Mouse (Mus musculus) adrenal gland, postnatal 4 days (tissue): Measurements from ENCODE around the gene Ogt. TPM values are rescaled to one million over a fixed set of nuclear protein-coding genes. Genes with fewer than 3 reads are reported as not detected.

Experiments used
- DNase-seq, 2 experiments: peaks; one replicate each; pipeline ENCODE4 v3.0.0; 2021 to 2022; ENCODE audit warnings: low spot score in 2 of 2, mixed read lengths in 2 of 2
- long read RNA-seq, 2 experiments: library from polyadenylated mRNA; stranded (forward); transcript quantifications; one replicate each; pipeline ENCODE4 v2.0.0; 2021
- total RNA-seq, 2 experiments: library from RNA; stranded (reverse); gene quantifications; 2 replicates each; pipeline ENCODE4 v1.2.3; 2021

The Ogt gene
- total RNA-seq: 100 to 1,000 TPM; 250 to 275 TPM
- long read RNA-seq, experiment 1, full-length matches to known transcripts: 1 of 7 reads
- long read RNA-seq, experiment 1, partial matches to known transcripts: 4 of 7 reads
- long read RNA-seq, experiment 1, other reads (novel, unspliced or antisense): 2 of 7 reads
- long read RNA-seq, experiment 2, full-length matches to known transcripts: 5 of 18 reads
- long read RNA-seq, experiment 2, partial matches to known transcripts: 7 of 18 reads
- long read RNA-seq, experiment 2, other reads (novel, unspliced or antisense): 6 of 18 reads

DNA sequence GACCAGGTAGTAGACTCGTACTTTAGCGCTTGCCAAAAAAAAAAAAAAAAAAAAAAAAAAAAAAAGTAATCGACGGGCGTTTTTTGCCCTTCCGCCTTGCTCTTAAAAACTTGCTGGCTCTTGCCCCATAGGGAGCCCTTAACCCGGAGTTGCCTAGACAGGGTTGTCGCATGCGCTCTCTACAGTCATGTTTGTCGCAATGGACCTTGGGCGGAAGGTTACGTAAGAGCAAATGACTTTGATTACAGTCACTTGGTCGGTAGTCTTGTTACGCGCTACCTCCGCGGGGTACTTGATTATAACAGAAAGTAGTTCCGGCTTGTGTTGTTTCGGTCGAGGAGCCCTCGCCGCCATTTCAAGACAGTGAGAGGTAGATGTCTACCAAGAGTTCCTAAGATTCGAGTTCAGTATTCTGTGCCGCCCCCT is at the start of gene Ogt:
Gene Ogt, plus strand, starts transcription at position 320 of the 426 bp plus-strand sequence.
- peak; percentile 45 to 74 for DNase-seq

DNA sequence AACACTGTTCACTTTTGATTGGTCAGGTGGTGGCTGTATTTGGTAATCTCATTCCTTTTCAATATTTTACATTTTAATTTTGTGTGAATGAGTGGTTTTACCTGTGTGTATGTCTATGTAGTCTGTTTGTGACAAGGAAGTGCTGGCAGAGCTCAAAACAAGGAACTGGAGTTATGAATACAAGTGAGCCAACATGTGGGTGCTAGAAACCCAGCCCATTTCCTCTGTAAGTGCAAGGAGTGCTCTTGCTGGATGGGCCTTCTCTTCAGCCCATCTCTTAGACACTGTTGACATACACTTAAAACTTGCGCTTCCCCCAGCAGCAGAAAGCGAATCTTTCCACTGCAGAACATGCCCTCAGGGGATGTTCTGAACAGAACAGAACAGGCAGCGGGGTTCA is 23.7 kb upstream of the Ogt start:
- no peak for DNase-seq

DNA sequence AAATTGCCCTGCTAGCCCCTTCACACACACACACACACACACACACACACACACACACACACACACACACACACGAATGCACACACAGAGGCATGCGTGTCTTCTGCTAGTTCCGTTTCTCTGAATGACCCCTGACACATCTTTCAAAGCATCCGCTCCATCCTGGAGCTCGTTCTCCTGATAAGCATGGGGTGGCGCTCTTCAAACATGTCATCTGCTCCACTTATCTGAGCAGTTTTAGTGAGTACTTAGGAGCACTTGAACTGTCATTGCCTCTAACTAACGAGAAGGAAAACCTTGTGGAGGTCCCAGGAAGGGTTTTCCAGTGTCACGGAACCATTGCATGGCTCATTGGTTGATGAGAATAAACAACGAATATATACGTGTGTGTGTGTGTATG is 22.0 kb upstream of the Ogt start:
- DNase-seq: no peak

DNA sequence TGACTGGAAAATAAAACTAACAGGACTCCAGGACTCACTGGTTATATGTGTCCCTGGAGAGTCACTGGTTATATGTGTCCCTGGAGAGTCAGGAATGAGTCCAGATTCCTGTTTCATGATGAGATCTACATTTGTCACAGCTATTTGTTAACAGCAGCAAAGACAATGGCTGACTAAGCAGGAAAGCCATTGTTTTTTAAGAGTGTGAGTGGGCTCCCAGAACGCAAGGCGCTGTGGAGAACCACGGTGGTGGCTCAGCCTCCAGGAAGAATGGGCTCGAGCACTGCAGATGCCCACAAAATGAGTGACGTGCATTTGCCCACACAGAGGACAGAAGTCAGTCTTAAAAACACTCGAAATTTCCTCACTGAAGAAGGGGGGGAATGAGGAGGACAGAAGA is 19.5 kb upstream of the Ogt start:
- DNase-seq: no peak

DNA sequence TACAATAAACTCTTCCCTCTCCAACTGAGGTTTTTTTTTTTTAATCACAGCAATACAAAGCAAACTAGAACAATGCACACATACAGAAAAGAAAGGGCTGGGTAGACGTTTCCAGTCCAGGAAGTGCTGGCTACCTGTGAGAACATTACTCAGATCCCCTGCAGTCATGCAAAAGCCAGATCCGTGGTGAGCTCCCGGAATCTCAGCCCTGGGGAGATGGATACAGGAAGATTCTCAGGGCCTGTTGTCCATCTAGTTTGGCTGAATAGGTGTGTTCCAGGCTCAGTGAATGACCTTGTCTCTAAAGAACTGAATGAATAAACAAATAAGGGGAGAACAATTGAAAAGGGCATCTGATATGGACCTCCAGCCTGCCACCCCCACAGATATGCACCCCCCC is 17.3 kb upstream of the Ogt start:
- no peak for DNase-seq

DNA sequence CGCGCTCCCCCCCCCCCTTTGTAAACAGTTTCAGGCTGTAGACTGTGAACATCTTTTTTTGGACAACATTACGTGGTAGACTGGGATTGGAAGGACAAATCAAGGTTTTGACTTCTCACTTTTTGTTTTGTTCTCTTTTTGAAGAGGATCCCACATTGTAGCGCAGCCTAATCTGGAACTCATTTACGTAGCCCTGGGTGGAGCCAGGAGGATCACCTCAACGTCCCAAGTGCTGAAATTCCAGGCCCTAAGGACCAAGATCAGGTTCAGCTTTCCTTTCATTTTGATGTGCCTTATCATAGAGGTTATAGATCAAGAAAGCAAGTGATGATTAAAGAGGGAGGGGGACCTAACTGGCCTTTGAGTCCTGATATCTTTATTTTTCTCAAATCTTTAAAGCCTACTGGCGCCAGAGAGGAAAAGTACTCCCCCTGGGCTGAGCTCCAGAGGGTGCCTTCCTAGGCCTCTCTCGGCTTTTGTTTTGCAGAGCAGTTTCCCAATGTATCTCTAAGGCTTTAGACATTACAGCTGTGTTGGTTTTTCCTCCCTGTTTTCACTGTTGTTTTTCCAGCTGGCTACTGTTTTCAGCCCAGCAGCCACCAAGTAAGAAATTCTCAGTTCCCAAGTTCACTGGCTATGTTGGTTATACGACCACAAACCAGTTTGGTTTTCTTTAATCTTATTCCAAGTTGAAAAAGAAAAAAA is 2.9 kb upstream of the Ogt start:
- DNase-seq: no peak

DNA sequence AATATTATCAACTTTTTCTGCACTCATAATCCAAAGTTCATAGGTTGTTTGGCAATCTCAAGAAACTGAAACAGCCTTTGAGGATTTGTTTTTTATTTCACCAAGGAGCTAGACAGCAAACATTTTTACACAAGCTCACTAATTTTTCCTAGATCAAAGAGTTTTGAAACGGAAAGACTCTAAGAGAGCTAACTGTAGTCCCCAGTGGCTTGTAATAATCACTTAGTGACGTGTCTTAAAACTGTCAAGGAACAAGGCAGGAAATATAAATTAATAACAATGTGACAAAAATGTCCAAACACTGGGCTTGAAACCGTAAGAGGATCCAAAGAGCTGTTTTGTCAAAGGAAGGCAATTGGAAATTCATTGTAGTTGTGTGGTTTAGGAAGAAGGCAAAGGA is 1.0 kb upstream of the Ogt start:
- no peak for DNase-seq

DNA sequence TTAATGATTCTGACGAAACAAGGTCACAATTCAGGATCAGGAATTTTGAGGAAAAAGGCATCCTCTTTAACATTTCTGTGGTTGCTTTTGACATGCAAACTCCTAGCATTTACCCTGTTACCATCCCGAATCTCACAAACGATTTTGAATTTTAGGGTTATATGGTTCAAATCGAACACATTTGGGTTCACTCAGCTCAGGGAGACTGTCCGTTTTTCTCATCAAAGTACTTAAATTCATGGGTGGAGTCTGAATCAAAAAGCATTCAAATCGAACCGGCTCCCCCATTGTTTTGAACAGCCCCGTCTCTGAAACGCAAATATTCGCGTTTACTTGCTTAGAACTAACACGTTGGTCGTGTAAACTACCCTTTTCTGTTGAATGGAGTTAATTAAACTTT is 554 bp upstream of the Ogt start:
- DNase-seq: no peak

DNA sequence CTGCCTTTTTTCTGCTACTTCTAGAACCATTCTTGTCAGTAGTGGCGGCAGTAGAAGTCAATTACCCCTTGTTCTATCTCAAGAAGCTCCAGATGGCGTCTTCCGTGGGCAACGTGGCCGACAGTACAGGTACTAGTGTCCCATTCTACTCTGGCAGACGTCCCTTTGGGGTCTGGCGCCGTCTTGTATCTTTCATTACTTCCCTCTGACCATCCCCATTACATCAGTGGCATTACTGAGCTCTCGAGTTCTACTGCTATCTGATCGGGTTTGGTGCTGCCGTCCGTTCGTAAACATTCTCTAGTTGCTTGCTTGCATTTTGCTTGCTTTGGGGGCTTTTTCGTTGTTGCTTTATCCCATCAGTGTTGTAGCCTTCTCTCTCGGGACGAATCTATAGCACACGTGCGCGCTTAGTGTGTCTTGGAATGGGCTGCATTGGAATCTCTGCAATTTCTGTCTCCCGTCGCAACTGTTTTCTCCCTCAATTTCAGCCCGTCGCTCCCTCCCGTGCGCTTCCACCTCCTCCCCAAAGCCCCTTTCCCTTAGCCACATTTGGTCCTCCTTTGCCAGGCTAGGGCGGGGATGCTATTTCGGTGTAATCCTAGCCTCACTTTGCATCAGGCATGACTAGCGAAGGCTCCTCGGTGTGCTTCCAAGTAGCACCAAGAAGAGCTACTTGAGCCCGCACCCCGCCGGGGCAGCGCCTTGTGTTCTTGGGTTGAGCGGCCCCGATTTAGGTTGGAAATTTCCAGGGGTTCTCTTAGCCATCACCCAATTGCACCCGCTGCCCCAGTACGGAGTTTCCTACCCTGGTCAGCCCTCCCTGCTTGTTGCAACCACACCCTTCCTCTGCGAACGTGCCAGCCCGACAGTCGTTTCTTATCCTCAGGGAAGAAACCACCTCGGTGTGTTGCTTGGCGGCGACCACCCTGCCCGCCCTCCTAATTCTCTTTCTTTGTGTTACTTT is 617 bp downstream of the Ogt start:
- peak in 1 of 2 experiments; percentile 4 for DNase-seq

DNA sequence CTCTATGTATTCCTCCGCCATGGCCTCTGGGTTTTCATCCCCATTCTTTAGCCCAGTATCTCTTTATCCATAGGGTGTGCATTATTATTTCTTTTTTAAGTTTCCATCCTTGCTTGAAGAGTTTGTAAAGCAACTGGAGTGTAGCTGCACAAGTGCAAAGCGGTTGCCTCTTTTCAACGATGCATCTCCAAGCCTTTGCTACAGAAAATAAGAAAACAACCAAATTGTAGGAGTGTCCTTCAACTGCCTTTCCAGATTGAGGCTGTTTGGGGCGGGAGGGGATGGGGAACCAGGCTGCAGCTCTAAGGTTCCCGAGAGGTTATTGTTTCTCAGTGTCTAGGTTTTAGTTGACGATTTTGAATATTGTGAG is 1.3 kb downstream of the Ogt start:
- no peak for DNase-seq

DNA sequence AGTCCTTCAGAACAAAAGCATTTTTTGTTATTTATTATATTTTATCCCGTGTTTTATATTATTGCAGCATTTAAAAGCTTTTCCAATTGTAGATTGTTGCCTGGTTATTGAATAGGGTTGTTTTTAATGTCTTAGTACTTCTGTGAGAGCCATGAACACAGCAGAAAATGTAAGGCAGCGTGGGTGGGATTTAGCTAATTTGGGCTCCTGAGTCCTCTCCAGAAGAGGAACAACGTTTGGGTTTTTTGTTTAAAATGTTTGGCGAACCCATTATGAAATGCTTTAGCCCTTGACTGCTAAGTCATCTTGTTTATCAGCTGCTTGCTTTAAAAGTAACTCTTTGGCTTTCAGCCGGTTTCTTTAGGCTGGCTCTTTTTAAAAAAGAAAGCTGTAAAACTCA is 2.2 kb downstream of the Ogt start:
- DNase-seq: no peak

DNA sequence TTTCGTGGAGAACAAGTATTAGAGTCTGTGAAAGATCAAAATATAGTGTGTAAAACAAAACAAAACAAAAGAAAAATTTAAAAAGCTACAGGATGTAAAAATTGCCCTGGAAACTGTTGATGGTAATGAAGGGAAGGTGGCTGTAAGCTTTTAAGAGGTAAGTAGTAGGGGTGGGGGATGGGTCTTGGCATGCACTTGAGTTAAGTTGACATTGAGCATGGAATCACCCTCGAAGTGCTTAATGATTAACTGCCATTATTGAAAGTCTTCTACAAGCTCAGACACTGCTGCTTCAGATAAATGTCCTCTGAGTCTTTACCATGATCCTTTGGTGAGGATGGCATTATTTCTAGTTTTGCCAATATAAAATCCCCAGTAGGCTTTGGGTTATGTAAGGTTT is 5.4 kb downstream of the Ogt start:
- no peak for DNase-seq

DNA sequence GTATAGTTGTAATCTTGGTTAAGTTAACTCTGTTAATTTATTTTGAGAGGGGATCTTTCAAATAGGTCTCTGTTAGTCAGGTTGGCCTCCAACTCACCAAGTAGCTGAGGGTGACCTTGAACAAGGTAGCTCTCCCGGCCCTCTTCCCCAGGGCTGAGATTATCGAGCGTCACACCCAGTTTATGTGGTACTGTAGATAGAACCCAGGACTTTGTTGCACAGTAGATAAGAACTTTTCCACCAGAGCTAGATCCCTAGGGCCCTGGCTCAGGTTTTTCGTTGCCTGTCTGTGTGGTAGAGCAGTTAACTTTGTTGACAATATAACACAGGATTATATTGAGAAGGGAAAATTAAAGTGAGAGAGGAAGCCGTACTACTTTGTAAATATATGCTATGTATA is 6.8 kb downstream of the Ogt start:
- DNase-seq: no peak

DNA sequence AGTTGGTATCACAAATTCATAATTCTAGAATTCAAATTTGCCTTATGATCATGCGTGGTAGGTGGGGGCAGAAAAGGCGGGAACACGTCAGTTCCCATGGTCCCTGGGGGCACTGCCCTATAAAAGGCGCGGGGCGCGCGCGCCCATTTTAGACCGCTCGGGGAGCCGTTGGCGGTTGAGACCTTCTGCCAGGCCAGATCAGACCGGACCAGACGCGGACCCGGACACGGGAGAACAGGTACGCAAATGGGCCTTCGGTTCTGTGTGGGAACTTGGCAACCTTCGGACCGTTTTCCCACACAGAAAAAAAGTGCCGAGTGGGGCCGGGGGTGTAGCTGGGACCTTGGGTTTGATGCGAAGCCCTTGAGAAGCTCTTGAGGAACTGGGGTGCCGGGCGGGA is 55.8 kb downstream of the Ogt start:
- no peak for DNase-seq

DNA sequence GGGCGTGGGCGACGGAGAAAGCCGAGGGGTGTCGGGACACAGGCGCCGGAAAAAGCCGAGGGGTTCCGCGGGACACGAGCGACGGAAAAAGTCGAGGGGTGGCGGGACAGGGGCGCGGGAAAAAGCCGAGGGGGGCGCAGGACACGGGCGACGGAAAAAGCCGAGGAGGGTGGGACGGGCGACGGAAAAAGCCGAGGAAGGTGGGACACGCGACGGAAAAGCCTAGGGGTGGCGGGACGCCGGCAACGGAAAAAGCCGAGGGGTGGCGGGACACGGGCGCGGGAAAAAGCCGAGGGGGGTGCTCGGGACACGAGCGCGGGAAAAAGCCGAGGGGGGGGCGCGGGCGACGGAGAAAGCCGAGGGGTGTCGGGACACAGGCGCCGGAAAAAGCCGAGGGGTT is 57.7 kb downstream of the Ogt start:
- DNase-seq: no peak

DNA sequence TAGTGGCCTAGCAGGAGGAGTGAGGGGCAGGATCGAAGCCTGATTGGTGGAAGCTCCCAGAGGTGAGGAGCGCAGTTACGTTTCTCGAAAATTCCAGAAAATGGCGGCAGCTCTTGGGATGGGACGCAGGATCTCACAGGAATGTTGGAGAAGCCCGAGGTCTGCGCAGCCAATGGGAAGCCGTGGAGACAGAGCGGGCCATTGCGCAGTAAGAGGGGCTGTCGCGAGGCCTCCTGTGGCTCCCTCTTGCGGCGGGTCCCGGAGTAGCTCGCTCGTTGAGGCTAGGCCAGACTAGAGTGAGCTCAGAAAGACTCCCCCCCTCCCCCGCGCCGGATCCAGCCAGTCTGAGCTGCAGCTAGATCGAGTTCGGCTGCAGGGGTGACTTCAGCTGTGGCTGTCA is 58.4 kb downstream of the Ogt start:
- no peak for DNase-seq

DNA sequence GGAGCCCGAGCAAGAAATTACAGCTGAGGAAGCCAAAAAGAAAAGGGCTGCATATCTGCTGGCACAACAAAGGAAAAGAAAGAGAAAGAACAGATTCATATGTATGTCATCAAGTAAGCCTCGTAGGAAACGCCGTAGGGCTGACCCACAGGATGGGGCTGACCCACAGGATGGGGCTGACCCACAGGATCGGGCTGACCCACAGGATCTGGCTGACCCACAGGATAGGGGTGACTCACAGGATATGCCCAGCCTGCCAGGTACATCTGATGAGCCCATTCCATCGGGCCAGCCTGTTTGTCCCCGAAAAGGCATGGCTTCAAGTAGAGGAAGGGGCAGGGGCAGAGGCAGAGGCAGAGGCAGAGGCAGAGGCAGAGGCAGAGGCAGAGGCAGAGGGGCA is 65.3 kb downstream of the Ogt start:
- DNase-seq: no peak

DNA sequence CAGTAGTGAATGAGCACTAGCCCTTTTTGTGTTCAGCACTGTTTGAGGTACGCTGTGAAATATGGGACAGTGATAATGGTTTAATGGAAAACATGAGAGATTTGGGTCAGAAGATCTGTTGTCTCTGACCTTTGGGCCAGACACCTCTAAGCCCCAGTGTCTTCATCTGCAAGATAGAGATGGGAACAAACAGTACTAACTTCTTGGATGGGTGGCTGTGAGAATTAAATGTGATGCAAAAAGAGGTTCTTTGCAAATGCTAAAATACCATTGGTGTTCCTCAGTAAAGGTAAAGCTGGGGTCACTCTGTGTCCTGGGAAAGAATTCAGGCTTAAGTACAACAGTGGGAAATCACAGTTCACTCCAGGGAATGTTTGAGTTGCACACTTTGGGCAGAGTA is 80.5 kb downstream of the Ogt start:
- DNase-seq: no peak

DNA sequence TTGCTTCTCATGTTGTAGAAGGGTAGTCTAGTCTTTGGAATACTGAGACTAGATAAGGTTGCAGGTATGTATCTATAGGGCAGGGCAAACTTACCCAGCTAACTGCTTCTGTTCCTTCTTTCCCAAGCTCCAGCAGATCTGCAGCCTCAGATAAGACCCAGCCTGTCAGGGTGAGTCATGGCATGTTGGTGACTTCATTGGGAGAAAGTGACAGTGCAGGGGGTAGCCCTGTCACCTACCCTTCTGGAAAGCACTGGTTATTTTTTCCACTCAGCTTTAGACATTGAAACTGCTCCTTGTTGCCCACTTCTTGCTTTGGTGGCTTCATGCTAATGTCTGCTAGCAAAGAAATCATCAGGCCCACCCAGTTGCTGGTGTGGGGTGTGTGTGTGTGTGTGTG is 90.2 kb downstream of the Ogt start:
- DNase-seq: no peak

DNA sequence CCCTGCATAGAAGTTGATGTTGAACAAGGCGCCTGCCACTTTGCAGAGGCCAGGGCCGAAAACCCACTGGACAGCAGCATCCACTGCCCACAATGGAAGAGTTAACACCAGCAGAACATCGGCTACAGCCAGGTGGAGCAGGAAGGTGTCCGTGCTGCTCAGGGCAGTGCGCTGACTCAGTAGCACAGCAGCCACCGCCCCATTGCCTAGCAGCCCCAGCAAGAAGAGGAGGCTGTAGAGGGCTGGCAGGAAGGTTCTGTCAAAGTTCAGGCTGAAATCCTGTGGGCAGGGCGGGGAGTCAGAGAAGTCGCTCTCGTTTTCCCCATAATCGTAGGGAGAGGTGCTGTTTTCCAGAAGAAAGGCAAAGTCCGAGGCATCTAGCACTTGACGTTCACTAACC is 92.8 kb downstream of the Ogt start:
- no peak for DNase-seq

DNA sequence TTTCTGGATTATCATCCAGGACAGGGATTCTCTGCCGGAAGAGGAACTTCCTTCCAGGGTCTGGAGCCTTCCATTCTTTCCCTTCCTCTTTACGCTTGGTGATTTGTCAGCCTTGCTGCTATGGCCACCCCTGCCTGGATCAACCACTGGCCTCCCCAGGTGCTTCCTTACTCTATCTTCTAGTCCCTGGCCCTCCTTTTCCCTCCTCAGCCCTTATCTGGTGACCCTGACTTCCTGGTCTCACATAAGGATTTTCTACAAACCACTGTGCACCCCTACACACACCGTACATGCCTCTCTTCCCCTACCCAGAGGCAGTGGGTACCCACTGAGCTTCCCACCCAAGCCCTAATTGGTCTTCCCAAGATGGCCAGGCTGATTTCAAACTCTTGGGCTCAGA is 93.4 kb downstream of the Ogt start:
- DNase-seq: no peak

DNA sequence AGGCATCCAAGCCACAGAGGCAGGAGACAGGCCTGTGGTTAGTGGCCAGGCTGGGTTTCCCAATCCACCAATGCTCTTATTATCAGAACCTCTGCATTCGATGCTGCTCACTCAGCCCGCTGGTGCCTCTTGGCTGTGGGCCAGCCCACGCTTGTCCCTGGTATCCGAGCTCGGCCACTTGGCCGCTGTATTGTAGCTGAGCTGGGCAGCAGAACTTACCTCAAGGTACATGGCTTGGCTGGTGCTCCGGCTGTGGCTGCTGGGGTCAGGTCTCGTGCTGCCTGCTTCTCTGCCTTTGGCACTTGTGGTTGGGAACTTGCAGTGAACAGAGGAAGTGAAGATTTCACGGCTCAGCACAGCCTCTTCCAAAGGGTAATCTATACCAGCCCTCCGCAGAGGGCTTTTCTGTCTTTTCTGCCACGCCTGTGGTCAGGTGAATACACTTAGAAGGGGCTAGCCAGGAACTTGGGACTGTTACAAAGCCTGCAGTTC is 94.0 kb downstream of the Ogt start, which contains the start of gene Cxcr3:
Gene Cxcr3, minus strand, starts transcription at position 442 of the 492 bp plus-strand sequence.
- peak in 1 of 2 experiments; percentile 10 for DNase-seq
